Mouse (Mus musculus) spleen, adult 2 months (tissue): ENCODE measurements around the gene Eif5a.

Experiments
- CTCF ChIP-seq: fragments of 200-500 bp; IDR thresholded peaks from 2 replicates; pipeline ENCODE4 v1.5.1; 2011; ENCODE audit warnings: mild to moderate bottlenecking, inconsistent platforms; ENCODE audit not compliant: insufficient read depth, insufficient read length, insufficient replicate concordance; ENCODE audit errors: extremely low read depth
- POLR2A ChIP-seq: fragments of 200-500 bp; IDR thresholded peaks from 2 replicates; pipeline ENCODE4 v1.6.1; 2011; ENCODE audit warnings: low read depth, low read length, inconsistent platforms

DNA sequence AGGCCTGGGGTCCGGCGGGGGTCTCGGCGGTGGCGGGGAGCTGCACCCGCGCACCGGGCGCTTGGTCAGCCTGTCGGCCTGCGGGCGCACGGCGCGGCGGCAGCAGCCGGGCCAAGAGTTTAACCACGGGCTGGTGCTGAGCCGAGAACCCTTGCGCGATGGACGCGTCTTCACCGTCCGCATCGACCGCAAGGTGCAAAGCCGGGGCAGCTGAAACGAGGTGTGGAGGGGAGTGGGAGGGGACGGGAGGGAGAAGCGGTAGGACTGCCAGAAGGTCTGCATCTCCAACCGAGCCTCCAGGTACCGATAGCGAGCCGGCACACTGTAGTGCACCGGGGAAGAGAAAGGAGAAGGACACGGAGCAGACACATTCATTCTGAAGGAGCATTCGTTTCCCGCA, 19.8 kb downstream of the Eif5a start:
- TF ChIP-seq CTCF (no peak), POLR2A (no peak)
